Mouse (Mus musculus) intestine, postnatal 0 days (tissue): ENCODE measurements at regions not wholly inside any gene's neighbourhood (a gene's known extent, or its start where the extent isn't known, plus 50 kb on each side); places are given as distances from the start of the nearest gene placed in this dataset.

Source experiments
- ATAC-seq: fragments of 200-750 bp; cut with Nextera tagmentation; 2 replicates; pipeline ENCODE4 v1.8.0; 2017; ENCODE audit warnings: mild to moderate bottlenecking, moderate TSS enrichment, moderate library complexity
- H3K27ac ChIP-seq: fragments of 300-500 bp; sonication (generic); 2 replicates; pipeline ENCODE4 v1.5.1; 2014; ENCODE audit warnings: mild to moderate bottlenecking, low read depth, low read length, moderate library complexity
- H3K27me3 ChIP-seq: fragments of 300-500 bp; sonication (generic); replicated peaks from 2 replicates; pipeline ENCODE4 v1.6.1; 2014; ENCODE audit warnings: low read length, mixed read lengths; ENCODE audit not compliant: control insufficient read depth, insufficient read depth
- H3K36me3 ChIP-seq: fragments of 300-500 bp; sonication (generic); 2 replicates; pipeline ENCODE4 v1.6.1; 2014; ENCODE audit warnings: mild to moderate bottlenecking, moderate library complexity; ENCODE audit not compliant: control insufficient read depth, insufficient read depth
- H3K4me1 ChIP-seq: fragments of 300-500 bp; sonication (generic); replicated peaks from 2 replicates; pipeline ENCODE4 v1.6.1; 2014; ENCODE audit warnings: antibody characterized with exemption, low read length, mixed read lengths; ENCODE audit not compliant: control insufficient read depth, insufficient read depth
- H3K4me2 ChIP-seq: fragments of 300-500 bp; sonication (generic); replicated peaks from 2 replicates; pipeline ENCODE4 v1.6.1; 2014; ENCODE audit warnings: low read depth, mild to moderate bottlenecking, moderate library complexity
- H3K4me3 ChIP-seq: fragments of 300-500 bp; sonication (generic); 2 replicates; pipeline ENCODE4 v1.5.1; 2014; ENCODE audit warnings: low read depth, low read length
- H3K9ac ChIP-seq: fragments of 300-500 bp; sonication (generic); 2 replicates; pipeline ENCODE4 v1.6.1; 2014; ENCODE audit warnings: mild to moderate bottlenecking, low read depth, low read length
- H3K9me3 ChIP-seq: fragments of 300-500 bp; sonication (generic); 2 replicates; pipeline ENCODE4 v1.6.1; 2016; ENCODE audit warnings: mixed run types; ENCODE audit not compliant: control insufficient read depth
- CTCF ChIP-seq: sonication (generic); IDR thresholded peaks from 2 replicates; pipeline ENCODE4 v1.5.1; 2016; ENCODE audit warnings: low read depth, mild to moderate bottlenecking, control low read depth, antibody characterized with exemption, moderate library complexity
- WGBS: fragments of 180-500 bp; shearing (Covaris S2); extraction: QIAGEN DNeasy Blood & Tissue Kit; methylation state at CpG from one replicate; pipeline ENCODE4 v1.1.7; 2014; 5-methylcytosine and 5-hydroxymethylcytosine counted together

DNA sequence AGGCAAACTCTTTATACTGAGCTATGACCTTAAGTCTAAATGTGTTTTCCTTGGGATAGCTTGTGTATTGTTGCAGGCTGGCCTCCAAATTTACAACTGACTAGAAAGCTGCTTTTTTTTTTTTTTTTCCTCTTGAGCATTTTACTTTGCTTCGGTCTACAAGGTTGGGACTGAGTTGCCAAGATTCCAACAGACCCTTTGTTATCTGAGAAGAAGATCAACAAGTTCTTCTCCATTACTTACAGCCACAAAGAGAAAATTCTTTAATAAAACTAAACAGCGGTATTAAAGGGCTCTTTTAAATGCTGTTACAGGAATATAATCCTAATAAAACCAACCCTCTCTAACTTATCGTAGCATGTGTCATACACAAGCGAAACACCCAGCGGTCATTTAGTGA lies 124.4 kb upstream of the Rnd3 start:
- 53% methylated on average over 5 of the region's 5 CpGs for WGBS
- H3K9me3 ChIP-seq: no peaks in the 10 kb centered on the region
- H3K4me2 ChIP-seq: no peak overlapping the region
- H3K27ac ChIP-seq: no peak overlapping the region
- no peak for TF ChIP-seq CTCF
- no peak overlapping the region for H3K9ac ChIP-seq
- H3K36me3 ChIP-seq: no peaks in the 10 kb centered on the region
- H3K4me3 ChIP-seq: no peak overlapping the region
- no peaks in the 10 kb centered on the region for H3K27me3 ChIP-seq
- no peak for ATAC-seq
- H3K4me1 ChIP-seq: no peaks in the 10 kb centered on the region

GRCm38 (mm10) chr2:51268532-51268931 lies 119.6 kb upstream of the Rnd3 start:
- H3K36me3 ChIP-seq: no peaks in the 10 kb centered on the region
- H3K27ac ChIP-seq: no peak overlapping the region
- peak; percentile 68 for TF ChIP-seq CTCF
- no peak overlapping the region for H3K9ac ChIP-seq
- ATAC-seq: no peak
- H3K9me3 ChIP-seq: no peaks in the 10 kb centered on the region
- no peaks in the 10 kb centered on the region for H3K4me1 ChIP-seq
- WGBS: 49% methylated on average over 2 of the region's 2 CpGs
- no peaks in the 10 kb centered on the region for H3K27me3 ChIP-seq
- no peak overlapping the region for H3K4me3 ChIP-seq
- H3K4me2 ChIP-seq: no peak overlapping the region

GRCm38 (mm10) chr2:51267662-51268061 lies 118.8 kb upstream of the Rnd3 start:
- Histone ChIP-seq H3K36me3 (no peaks in the 10 kb centered on the region), H3K4me1 (no peaks in the 10 kb centered on the region), H3K4me3 (no peak overlapping the region), H3K4me2 (no peak overlapping the region), H3K27me3 (no peaks in the 10 kb centered on the region), H3K27ac (no peak overlapping the region), H3K9me3 (no peaks in the 10 kb centered on the region), H3K9ac (no peak overlapping the region)
- 66% methylated on average over 4 of the region's 5 CpGs for WGBS
- no peak for TF ChIP-seq CTCF
- ATAC-seq: no peak

DNA sequence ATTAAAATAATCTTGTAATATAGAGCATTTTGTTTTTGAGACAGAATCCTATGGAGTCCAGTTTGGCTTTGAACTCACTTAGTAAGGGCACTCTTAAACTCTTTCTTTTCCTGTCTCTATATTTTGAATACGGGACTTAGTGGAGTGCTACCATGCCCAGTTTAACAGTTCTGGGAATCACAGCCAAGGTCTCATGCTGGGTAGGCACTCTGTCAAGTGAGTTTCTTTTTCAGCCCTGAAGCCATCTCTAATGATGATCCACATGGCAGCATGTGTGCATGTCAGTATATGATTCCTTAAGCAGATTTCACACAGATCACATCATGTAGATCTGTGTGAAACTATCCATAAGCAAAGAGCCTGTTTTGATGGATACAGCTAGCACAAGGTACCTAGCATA lies 113.6 kb upstream of the Rnd3 start:
- H3K27me3 ChIP-seq: no peaks in the 10 kb centered on the region
- H3K27ac ChIP-seq: no peak overlapping the region
- WGBS: 89% methylated on average over 1 of the region's 1 CpGs
- no peak overlapping the region for H3K9ac ChIP-seq
- no peak for TF ChIP-seq CTCF
- ATAC-seq: no peak
- H3K4me1 ChIP-seq: no peaks in the 10 kb centered on the region
- H3K9me3 ChIP-seq: no peaks in the 10 kb centered on the region
- H3K36me3 ChIP-seq: no peaks in the 10 kb centered on the region
- H3K4me3 ChIP-seq: no peak overlapping the region
- H3K4me2 ChIP-seq: no peak overlapping the region

- no peak for ATAC-seq
- no peak for TF ChIP-seq CTCF
- H3K27ac ChIP-seq: no peak overlapping the region
- H3K9me3 ChIP-seq: no peaks in the 10 kb centered on the region
- H3K4me2 ChIP-seq: no peak overlapping the region
- H3K4me1 ChIP-seq: no peaks in the 10 kb centered on the region
- WGBS: 70% methylated on average over 6 of the region's 6 CpGs
- H3K4me3 ChIP-seq: no peak overlapping the region
- no peaks in the 10 kb centered on the region for H3K27me3 ChIP-seq
- no peak overlapping the region for H3K9ac ChIP-seq
- no peaks in the 10 kb centered on the region for H3K36me3 ChIP-seq
Measured at GRCm38 (mm10) chr2:51250798-51251197, 101.9 kb upstream of the Rnd3 start.

- no peaks in the 10 kb centered on the region for H3K36me3 ChIP-seq
- no peak overlapping the region for H3K4me2 ChIP-seq
- H3K27me3 ChIP-seq: no peaks in the 10 kb centered on the region
- H3K4me1 ChIP-seq: no peaks in the 10 kb centered on the region
- no peak overlapping the region for H3K27ac ChIP-seq
- H3K4me3 ChIP-seq: no peak overlapping the region
- no peak overlapping the region for H3K9ac ChIP-seq
- WGBS: 78% methylated on average over 5 of the region's 5 CpGs
- no peak for TF ChIP-seq CTCF
- ATAC-seq: no peak
- no peaks in the 10 kb centered on the region for H3K9me3 ChIP-seq
Measured at GRCm38 (mm10) chr2:51241573-51241972, 92.7 kb upstream of the Rnd3 start.

DNA sequence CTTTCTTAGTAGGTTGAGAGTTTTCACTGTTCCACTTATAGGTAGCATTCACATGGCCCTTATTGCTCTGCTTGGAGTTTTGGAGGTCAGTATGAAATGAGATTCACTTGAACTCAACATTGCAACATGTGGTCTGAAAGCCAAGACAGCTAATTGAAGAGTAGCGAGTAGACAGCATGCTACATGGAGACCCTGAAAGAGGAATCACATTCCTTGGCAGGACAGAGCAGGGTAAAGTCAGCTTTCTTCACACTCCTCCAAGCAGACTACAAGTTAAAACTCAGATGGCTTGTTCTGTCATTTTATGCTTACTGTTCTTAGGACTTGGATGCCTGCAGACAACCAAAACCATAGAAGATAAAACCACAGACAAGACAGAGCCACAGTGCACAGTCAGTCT lies 91.1 kb upstream of the Rnd3 start:
- TF ChIP-seq CTCF: no peak
- H3K4me3 ChIP-seq: no peak overlapping the region
- H3K9ac ChIP-seq: no peak overlapping the region
- ATAC-seq: no peak
- no peaks in the 10 kb centered on the region for H3K27me3 ChIP-seq
- 86% methylated on average over 1 of the region's 1 CpGs for WGBS
- no peaks in the 10 kb centered on the region for H3K4me1 ChIP-seq
- H3K27ac ChIP-seq: no peak overlapping the region
- H3K4me2 ChIP-seq: no peak overlapping the region
- no peaks in the 10 kb centered on the region for H3K36me3 ChIP-seq
- H3K9me3 ChIP-seq: no peaks in the 10 kb centered on the region
